Mouse (Mus musculus): ENCODE results near the gene Cd1d1. TPM values are rescaled to one million over a fixed set of nuclear protein-coding genes. Genes with fewer than 3 reads are reported as not detected.

The Cd1d1 gene
- polyA plus RNA-seq, 1 experiment from 2014 or later: 33.4 TPM

- H3K27ac ChIP-seq (ENCODE audit: low read depth, low read length): no peak overlapping the region
- WGBS (ENCODE audit: insufficient replicate concordance): 41% methylated on average over 1 of the region's 1 CpGs
- H3K36me3 ChIP-seq (ENCODE audit: control insufficient read depth, insufficient read depth, low read length): no peaks in the 10 kb centered on the region
- H3K4me3 ChIP-seq (ENCODE audit: low read depth, low read length): no peak overlapping the region
- H3K4me1 ChIP-seq (ENCODE audit: control insufficient read depth, insufficient read depth, low read length): no peaks in the 10 kb centered on the region
- no peaks in the 10 kb centered on the region for H3K27me3 ChIP-seq (ENCODE audit: control insufficient read depth, insufficient read depth, low read length)
- H3K9ac ChIP-seq (ENCODE audit: low read depth, low read length): no peak overlapping the region
- ATAC-seq (replicated peaks; ENCODE audit: insufficient number of reproducible peaks, low FRiP score, low TSS enrichment): no peak
- no peaks in the 10 kb centered on the region; the same call in 1 of the 2 replicates for H3K9me3 ChIP-seq (replicated peaks; ENCODE audit: control insufficient read depth, low read length)
- H3K4me2 ChIP-seq: no peak overlapping the region
Measured at GRCm38 (mm10) chr3:86954521-86954920, 44.7 kb downstream of the Cd1d1 start.

GRCm38 (mm10) chr3:86953819-86954218 is 45.4 kb downstream of the Cd1d1 start:
- H3K4me3 ChIP-seq (ENCODE audit: low read depth, low read length): no peak overlapping the region
- H3K36me3 ChIP-seq (ENCODE audit: control insufficient read depth, insufficient read depth, low read length): no peaks in the 10 kb centered on the region
- 81% methylated on average over 4 of the region's 4 CpGs for WGBS (ENCODE audit: insufficient replicate concordance)
- no peak overlapping the region for H3K4me2 ChIP-seq
- no peak overlapping the region for H3K27ac ChIP-seq (ENCODE audit: low read depth, low read length)
- no peak for ATAC-seq (replicated peaks; ENCODE audit: insufficient number of reproducible peaks, low FRiP score, low TSS enrichment)
- H3K4me1 ChIP-seq (ENCODE audit: control insufficient read depth, insufficient read depth, low read length): no peaks in the 10 kb centered on the region
- H3K9ac ChIP-seq (ENCODE audit: low read depth, low read length): no peak overlapping the region
- H3K27me3 ChIP-seq (ENCODE audit: control insufficient read depth, insufficient read depth, low read length): no peaks in the 10 kb centered on the region
- no peaks in the 10 kb centered on the region; the same call in 1 of the 2 replicates for H3K9me3 ChIP-seq (replicated peaks; ENCODE audit: control insufficient read depth, low read length)

DNA sequence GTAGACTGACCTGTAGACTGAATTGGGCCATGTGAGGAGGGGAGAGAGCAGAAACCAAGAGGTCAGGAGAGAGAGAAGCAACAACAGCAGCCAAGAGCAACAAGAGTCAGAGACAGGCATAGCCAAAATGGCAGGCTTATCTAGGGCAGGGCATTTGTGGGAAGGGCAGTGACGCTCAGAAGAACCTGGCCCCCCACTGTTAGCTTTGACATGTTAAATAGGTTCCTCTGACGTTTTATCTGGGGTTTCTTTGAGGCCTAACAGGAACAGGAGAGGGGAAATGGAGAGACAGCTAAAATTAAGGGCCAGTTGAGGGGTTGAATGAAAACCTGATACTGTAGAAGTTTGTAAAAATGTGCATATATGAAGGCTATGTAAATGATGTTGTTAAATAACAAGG is 48.6 kb downstream of the Cd1d1 start:
- no peak overlapping the region for H3K4me2 ChIP-seq
- H3K9me3 ChIP-seq (replicated peaks; ENCODE audit: control insufficient read depth, low read length): no peaks in the 10 kb centered on the region; the same call in 1 of the 2 replicates
- H3K27me3 ChIP-seq (ENCODE audit: control insufficient read depth, insufficient read depth, low read length): no peaks in the 10 kb centered on the region
- H3K4me3 ChIP-seq (ENCODE audit: low read depth, low read length): no peak overlapping the region
- H3K9ac ChIP-seq (ENCODE audit: low read depth, low read length): no peak overlapping the region
- H3K4me1 ChIP-seq (ENCODE audit: control insufficient read depth, insufficient read depth, low read length): no peaks in the 10 kb centered on the region
- 26% methylated on average over 2 of the region's 2 CpGs for WGBS (ENCODE audit: insufficient replicate concordance)
- H3K27ac ChIP-seq (ENCODE audit: low read depth, low read length): no peak overlapping the region
- ATAC-seq (replicated peaks; ENCODE audit: insufficient number of reproducible peaks, low FRiP score, low TSS enrichment): no peak
- H3K36me3 ChIP-seq (ENCODE audit: control insufficient read depth, insufficient read depth, low read length): no peaks in the 10 kb centered on the region

Other genes starting within 250 kb of the Cd1d1 start
- 3.1 and 4.3 TPM in 2 replicates for gene Dclk2, start 78.6 kb downstream of the Cd1d1 start, polyA plus RNA-seq (2014; fragmentation: Nextera tagmentation; extraction: Ambion mirVana)
- gene Kirrel, start 175.3 kb upstream of the Cd1d1 start, polyA plus RNA-seq (2014; fragmentation: Nextera tagmentation; extraction: Ambion mirVana): 9.9 and 12.6 TPM in 2 replicates